Mouse (Mus musculus) lung, adult 2 months (tissue): Measurements from ENCODE around the gene Atp5h.

Experiments used
- CTCF ChIP-seq: fragments of 200-500 bp; IDR thresholded peaks from 2 replicates; pipeline ENCODE4 v1.5.1; 2011; ENCODE audit warnings: mild to moderate bottlenecking, low read length, control low read depth; ENCODE audit not compliant: insufficient read depth
- POLR2A ChIP-seq: fragments of 200-500 bp; IDR thresholded peaks from 2 replicates; pipeline ENCODE4 v1.6.1; 2011; ENCODE audit warnings: low read depth, mild to moderate bottlenecking, control low read depth, low read length, borderline replicate concordance; ENCODE audit errors: extremely low read depth

- TF ChIP-seq CTCF = no peak
- no peak for TF ChIP-seq POLR2A
Measured at GRCm38 (mm10) chr11:115421972-115422371, 2.2 kb upstream of the Atp5h start.
